Mouse (Mus musculus) E14TG2a.4 (cell line): ENCODE measurements around the gene Zfyve28.

Experiments used
- H3K27me3 ChIP-seq: 2 replicates; pipeline ENCODE4 v1.6.1; 2014; ENCODE audit warnings: low read length, control low read depth; ENCODE audit not compliant: insufficient read depth
- H3K36me3 ChIP-seq: 2 replicates; pipeline ENCODE4 v1.6.1; 2014; ENCODE audit warnings: low read length, control low read depth; ENCODE audit not compliant: insufficient read depth
- H3K4me1 ChIP-seq: replicated peaks from 2 replicates; pipeline ENCODE4 v1.6.1; 2014; ENCODE audit warnings: low read depth, low read length, control low read depth
- H3K4me3 ChIP-seq: replicated peaks from 2 replicates; pipeline ENCODE4 v1.5.1; 2014; ENCODE audit warnings: mild to moderate bottlenecking, low read length
- H3K9me3 ChIP-seq: 2 replicates; pipeline ENCODE4 v1.6.1; 2014; ENCODE audit warnings: low read length, control low read depth
- CTCF ChIP-seq: conservative IDR thresholded peaks from 2 replicates; pipeline ENCODE4 v1.5.1; 2014; ENCODE audit warnings: low read length
- NANOG ChIP-seq: IDR thresholded peaks from 2 replicates; pipeline ENCODE4 v1.6.1; 2014; ENCODE audit warnings: borderline replicate concordance, low read length, mixed read lengths
- POU5F1 ChIP-seq: IDR thresholded peaks from 2 replicates; pipeline ENCODE4 v1.6.1; 2014; ENCODE audit warnings: low read length, borderline replicate concordance

The Zfyve28 gene

GRCm38 (mm10) chr5:34168950-34169891 lies 119.0 kb downstream of the Zfyve28 start, which contains the start of the genes Poln and Haus3:
TSS of gene Poln (minus strand) at chr5:34169448.
TSS of gene Haus3 (minus strand) at chr5:34169527.
- Histone ChIP-seq H3K36me3 (peaks cover 21% of the 10 kb centered on the region), H3K4me1 (peaks cover 44% of the 10 kb centered on the region), H3K27me3 (no peaks in the 10 kb centered on the region), H3K9me3 (no peaks in the 10 kb centered on the region), H3K4me3 (peak within 1 kb of the TSS; percentile 90)
- TF ChIP-seq POU5F1 (no peak), CTCF (no peak), NANOG (no peak)

- TF ChIP-seq POU5F1, result no peak
- TF ChIP-seq CTCF, result no peak
- no peak for TF ChIP-seq NANOG
- Histone ChIP-seq H3K9me3 (no peaks in the 10 kb centered on the region), H3K4me3 (peak overlapping the region; percentile 90; the same call in 1 of the 2 replicates), H3K27me3 (no peaks in the 10 kb centered on the region), H3K36me3 (peaks cover 29% of the 10 kb centered on the region), H3K4me1 (peaks cover 40% of the 10 kb centered on the region)
Observed at GRCm38 (mm10) chr5:34167857-34168256, 120.4 kb downstream of the Zfyve28 start.

GRCm38 (mm10) chr5:34165793-34166192 lies 122.5 kb downstream of the Zfyve28 start:
- peaks cover 33% of the 10 kb centered on the region for H3K4me1 ChIP-seq
- TF ChIP-seq POU5F1 (no peak), CTCF (no peak), NANOG (no peak)
- peaks cover 44% of the 10 kb centered on the region for H3K36me3 ChIP-seq
- no peaks in the 10 kb centered on the region for H3K27me3 ChIP-seq
- no peaks in the 10 kb centered on the region for H3K9me3 ChIP-seq
- H3K4me3 ChIP-seq, result no peak overlapping the region

- Histone ChIP-seq H3K4me1 (no peaks in the 10 kb centered on the region), H3K9me3 (peaks cover 13% of the 10 kb centered on the region), H3K27me3 (no peaks in the 10 kb centered on the region), H3K36me3 (peaks cover under 1% of the 10 kb centered on the region), H3K4me3 (no peak overlapping the region)
- TF ChIP-seq CTCF, result no peak
- no peak for TF ChIP-seq NANOG
- no peak for TF ChIP-seq POU5F1
Observed at GRCm38 (mm10) chr5:34148476-34148875, 139.8 kb downstream of the Zfyve28 start.

- peaks cover 13% of the 10 kb centered on the region for H3K9me3 ChIP-seq
- no peaks in the 10 kb centered on the region for H3K4me1 ChIP-seq
- H3K36me3 ChIP-seq, result no peaks in the 10 kb centered on the region
- no peaks in the 10 kb centered on the region for H3K27me3 ChIP-seq
- TF ChIP-seq NANOG (no peak), POU5F1 (no peak), CTCF (no peak)
- H3K4me3 ChIP-seq, result no peak overlapping the region
Observed at GRCm38 (mm10) chr5:34147554-34147953, 140.7 kb downstream of the Zfyve28 start.
